Mouse (Mus musculus) kidney, postnatal 14 days (tissue): Measurements from ENCODE around the gene Pink1.
A peak's percentile ranks its signal among the peaks of the same experiment; 100 is the strongest.

Experiments
- DNase-seq: peaks from one replicate; pipeline ENCODE4 v3.0.0; 2022; ENCODE audit warnings: mixed read lengths

The Pink1 gene

GRCm38 (mm10) chr4:138310311-138310910, 15.7 kb downstream of the Pink1 start:
- DNase-seq, result no peak

GRCm38 (mm10) chr4:138307739-138308138, 18.4 kb downstream of the Pink1 start:
- no peak for DNase-seq

GRCm38 (mm10) chr4:138307025-138307424, 19.1 kb downstream of the Pink1 start:
- no peak for DNase-seq

GRCm38 (mm10) chr4:138304340-138305104, 21.6 kb downstream of the Pink1 start, which contains the start of gene Ddost:
Gene Ddost, plus strand, starts transcription at chr4:138304730.
- peak; percentile 99 for DNase-seq

DNA sequence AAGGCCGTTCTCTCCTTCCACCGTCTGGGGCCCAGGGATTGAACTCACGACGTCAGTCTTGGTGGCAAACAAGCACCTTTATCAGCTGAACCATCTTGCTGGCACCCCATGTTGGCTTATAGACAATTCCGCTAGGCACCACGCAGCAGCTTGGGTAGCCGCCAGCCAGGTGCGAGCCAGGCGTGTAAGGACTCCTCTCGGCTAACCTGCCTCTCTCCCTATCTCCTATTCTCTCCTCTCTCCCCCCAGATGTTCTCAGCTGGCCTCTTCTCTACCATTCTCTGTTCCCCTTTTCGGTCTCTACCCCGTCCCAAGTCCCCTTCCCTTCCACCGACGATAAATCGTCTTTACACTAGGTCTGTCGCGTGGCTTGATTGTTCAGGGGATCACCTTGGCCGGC, 22.4 kb downstream of the Pink1 start:
- DNase-seq, result no peak

DNA sequence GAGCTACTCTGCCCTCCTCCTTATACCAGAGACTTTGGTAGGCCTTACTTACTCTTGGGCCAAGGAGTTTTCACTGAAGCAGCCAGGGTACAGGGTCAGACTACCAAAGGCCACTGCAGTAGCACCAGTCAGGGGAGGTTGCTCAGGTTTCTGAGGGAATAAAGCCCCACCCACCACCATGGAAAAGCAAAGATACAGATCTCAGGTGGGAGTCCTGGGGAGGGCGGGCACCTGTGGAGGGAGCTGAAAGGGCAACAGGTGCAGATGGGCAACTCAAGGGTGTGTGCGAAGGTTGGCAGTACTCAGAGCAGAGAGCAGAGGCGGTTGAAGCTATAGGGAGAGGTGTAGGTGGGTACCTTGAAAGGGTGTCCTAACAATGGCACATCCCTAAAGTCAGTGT, 23.1 kb downstream of the Pink1 start:
- no peak for DNase-seq

GRCm38 (mm10) chr4:138301271-138301780, 24.8 kb downstream of the Pink1 start:
- DNase-seq, result no peak

DNA sequence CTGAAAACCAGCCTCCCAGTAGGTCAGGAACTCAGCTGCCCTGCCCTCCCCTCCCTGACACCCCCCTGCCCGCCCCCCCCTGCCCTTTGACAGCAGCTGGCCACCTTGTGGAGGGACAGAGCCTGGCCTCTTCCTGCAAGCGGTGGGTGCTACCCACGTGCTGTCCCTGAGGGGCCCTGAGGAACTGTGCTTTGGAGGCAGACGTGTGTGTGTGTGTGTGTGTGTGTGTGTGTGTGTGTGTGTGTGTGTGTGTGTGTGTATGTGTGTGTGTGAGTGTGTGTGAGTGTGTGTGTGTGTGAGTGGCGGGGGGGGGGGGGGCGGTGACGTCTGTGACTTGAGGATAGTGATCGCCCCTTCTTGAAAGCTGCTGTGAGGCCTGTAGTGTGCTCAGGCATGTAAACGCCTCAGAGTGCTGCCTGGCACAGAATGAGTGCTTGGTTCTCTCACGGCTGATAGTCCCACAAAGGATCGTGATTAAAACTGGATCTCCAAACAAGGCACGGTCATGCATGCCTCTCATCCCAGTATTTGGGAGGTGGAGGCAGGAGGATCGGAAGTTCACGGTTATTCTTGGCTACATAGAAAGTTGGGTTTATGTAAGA, 32.1 kb downstream of the Pink1 start:
- no peak for DNase-seq

GRCm38 (mm10) chr4:138293261-138293948, 32.7 kb downstream of the Pink1 start:
- DNase-seq, result no peak

DNA sequence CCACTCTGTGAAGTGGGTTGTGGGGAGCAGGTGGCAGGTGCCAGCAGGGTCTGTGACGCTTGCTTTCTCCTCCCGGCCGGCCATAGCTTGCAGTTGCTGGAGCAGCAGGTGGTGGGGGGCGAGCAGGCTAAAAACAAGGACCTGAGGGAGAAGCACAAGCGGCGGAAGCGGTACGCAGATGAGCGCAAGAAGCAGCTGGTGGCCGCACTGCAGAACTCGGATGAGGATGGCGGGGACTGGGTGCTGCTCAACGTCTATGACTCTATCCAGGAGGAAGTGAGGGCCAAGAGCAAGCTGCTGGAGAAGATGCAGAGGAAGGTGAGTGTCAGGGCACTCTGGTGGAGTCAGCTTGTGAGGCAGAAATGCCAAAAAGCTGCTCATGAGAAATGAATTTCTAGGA, 34.1 kb downstream of the Pink1 start:
- no peak for DNase-seq

- no peak for DNase-seq
Observed at GRCm38 (mm10) chr4:138288691-138289090, 37.4 kb downstream of the Pink1 start.

DNA sequence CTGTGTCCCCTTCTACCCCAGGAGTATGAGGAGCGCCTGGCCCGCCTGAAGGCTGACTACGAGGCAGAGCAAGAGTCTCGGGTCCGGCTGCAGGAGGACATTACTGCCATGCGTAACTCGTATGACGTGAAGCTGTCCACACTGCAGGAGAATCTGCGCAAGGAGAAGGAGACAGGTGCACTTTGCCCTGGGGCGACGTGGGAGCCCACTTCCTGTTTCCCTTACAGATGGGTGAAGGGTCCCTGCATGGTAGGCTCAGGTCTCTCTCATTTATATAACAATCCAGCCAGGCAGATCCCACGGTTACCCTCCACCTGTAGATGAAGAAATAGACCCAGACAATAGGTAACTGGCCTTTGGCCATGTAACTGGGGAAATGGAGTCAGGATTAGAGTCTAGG, 39.7 kb downstream of the Pink1 start:
- no peak for DNase-seq

GRCm38 (mm10) chr4:138282834-138283233, 43.3 kb downstream of the Pink1 start:
- peak; percentile 67 for DNase-seq

DNA sequence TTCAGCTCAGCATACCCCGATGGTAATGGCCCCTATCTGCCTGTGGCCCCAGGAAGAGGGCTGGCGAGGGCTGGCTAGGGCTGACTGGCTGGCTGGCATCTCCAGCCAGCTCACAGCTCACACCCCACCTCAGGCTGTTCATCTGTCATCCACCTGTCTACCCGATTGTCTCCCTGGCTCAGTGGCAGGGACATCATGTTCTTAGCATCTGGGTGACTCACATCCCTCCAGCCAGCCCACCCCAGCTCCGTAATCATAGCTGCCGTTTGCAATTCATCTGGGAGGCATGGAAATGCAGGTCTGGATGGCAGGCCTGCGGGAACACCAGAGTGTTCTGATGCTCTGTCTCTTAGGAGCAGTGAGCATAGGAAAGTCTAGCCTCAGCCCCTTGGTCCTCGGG, 47.8 kb downstream of the Pink1 start:
- DNase-seq, result no peak

DNA sequence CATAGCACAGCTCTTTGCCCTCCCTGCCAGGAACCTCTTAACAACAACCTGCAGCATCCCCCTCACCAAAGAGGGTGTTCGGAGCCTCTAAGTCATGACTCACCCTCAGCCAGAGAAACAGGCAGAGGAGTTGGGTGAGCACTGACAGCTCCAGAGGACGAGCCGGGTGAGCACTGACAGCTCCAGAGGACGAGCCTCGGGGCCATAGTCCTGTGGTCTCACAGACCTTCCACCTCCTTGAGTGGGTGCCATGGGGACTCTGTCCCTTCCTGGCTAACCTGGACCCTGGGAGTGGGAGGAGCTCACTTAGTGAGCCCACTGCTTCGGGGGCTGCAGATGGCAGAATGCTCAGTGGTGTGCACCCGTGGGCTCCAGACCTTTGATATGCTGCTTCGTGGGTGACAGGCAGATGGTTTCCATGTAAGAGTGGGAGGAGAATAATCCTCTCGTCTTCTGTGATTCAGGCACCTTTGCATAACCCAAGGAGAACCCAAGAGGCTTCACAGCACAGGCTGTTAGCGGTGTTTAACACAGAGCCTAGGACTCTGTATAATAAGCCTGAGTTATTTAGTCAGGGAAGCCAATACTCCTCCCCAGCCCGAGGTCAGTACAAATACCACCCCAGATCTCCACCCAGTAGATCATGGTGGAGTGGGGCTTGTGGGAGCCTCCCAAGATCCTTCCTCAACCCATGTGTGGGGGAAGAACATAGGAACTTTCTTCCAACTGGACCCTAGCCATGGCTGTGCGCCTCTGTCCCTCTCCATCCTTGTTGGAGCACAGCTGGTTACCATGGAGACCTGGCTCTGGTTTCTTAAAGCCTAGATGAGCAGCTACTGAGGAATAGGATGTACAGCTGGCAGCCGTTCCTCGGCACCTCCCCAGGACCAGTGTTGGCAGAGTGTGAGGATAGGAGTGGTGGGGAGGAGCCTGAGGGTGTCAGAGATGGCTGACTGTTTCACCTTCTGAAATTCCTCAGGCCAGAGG, 53.8 kb downstream of the Pink1 start:
- no peak for DNase-seq

DNA sequence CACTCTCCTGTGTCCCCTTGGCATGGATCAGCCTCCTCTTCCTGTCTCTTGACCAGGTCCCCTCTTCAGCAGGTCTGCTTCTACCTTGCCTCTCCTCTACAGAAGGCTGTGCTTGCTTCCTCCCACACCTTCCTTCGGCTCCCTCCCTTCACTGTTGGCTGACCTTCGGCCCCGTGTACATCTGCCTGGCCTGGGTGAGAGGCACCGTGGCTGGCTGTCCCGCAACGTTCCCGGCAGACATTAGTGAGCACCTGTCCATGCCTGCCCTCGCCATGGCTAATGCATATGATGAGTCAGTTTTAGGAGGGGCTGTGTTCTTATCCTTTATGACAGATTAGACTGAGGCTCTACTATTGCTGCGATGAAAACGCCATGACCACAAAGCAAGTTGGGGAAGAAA, 58.2 kb downstream of the Pink1 start:
- no peak for DNase-seq
